Mouse (Mus musculus) bone marrow, adult 2 months (tissue): Measurements from ENCODE around the gene Btbd19.

Experiments used
- CTCF ChIP-seq: fragments of 200-500 bp; IDR thresholded peaks from 2 replicates; pipeline ENCODE4 v1.5.1; 2011; ENCODE audit warnings: low read length, control low read depth; ENCODE audit not compliant: control insufficient read depth, insufficient read depth
- POLR2A ChIP-seq: fragments of 200-500 bp; IDR thresholded peaks from 2 replicates; pipeline ENCODE4 v1.6.1; 2011; ENCODE audit warnings: low read depth, mild to moderate bottlenecking, control low read depth, low read length, borderline replicate concordance; ENCODE audit not compliant: control insufficient read depth

- TF ChIP-seq POLR2A, result no peak
- no peak for TF ChIP-seq CTCF
Measured at GRCm38 (mm10) chr4:117125910-117126674, 567 bp upstream of the Btbd19 start.
